Mouse (Mus musculus) neural tube, embryonic 14.5 days (tissue): ENCODE measurements around the gene Tcf25. TPM values are rescaled to one million over a fixed set of nuclear protein-coding genes. Genes with fewer than 3 reads are reported as not detected.

Source experiments
- ATAC-seq: fragments of 200-750 bp; cut with Nextera tagmentation; 2 replicates; pipeline ENCODE4 v1.8.0; 2017; ENCODE audit warnings: low read depth, mild to moderate bottlenecking, moderate TSS enrichment, moderate library complexity
- H3K27ac ChIP-seq: fragments of 300-500 bp; sonication (generic); 2 replicates; pipeline ENCODE4 v1.5.1; 2014; ENCODE audit warnings: low read depth, mild to moderate bottlenecking, control low read depth, low read length, moderate library complexity, mixed read lengths
- H3K27me3 ChIP-seq: fragments of 300-500 bp; sonication (generic); 2 replicates; pipeline ENCODE4 v1.6.1; 2014; ENCODE audit warnings: low read length; ENCODE audit not compliant: control insufficient read depth, insufficient read depth
- H3K36me3 ChIP-seq: fragments of 300-500 bp; sonication (generic); 2 replicates; pipeline ENCODE4 v1.6.1; 2014; ENCODE audit warnings: low read length, mixed read lengths; ENCODE audit not compliant: control insufficient read depth, insufficient read depth
- H3K4me1 ChIP-seq: fragments of 300-500 bp; sonication (generic); 2 replicates; pipeline ENCODE4 v1.6.1; 2014; ENCODE audit warnings: low read length; ENCODE audit not compliant: control insufficient read depth, insufficient read depth
- H3K4me2 ChIP-seq: fragments of 300-500 bp; sonication (generic); 2 replicates; pipeline ENCODE4 v1.6.1; 2014; ENCODE audit warnings: mild to moderate bottlenecking, low read depth, low read length, control low read depth
- H3K4me3 ChIP-seq: fragments of 300-500 bp; sonication (generic); 2 replicates; pipeline ENCODE4 v1.5.1; 2014; ENCODE audit warnings: low read depth, low read length, control low read depth, mixed read lengths
- H3K9ac ChIP-seq: fragments of 300-500 bp; sonication (generic); replicated peaks from 2 replicates; pipeline ENCODE4 v1.6.1; 2014; ENCODE audit warnings: low read depth, mild to moderate bottlenecking, control low read depth, low read length, mixed read lengths
- H3K9me3 ChIP-seq: fragments of 300-500 bp; sonication (generic); 2 replicates; pipeline ENCODE4 v1.6.1; 2016; ENCODE audit warnings: low read length; ENCODE audit not compliant: control insufficient read depth
- WGBS: fragments of 180-500 bp; shearing (Covaris S2); extraction: QIAGEN DNeasy Blood & Tissue Kit; methylation state at CpG from one replicate; pipeline ENCODE4 v1.1.7; 2014; 5-methylcytosine and 5-hydroxymethylcytosine counted together
- polyA plus RNA-seq: library from polyadenylated mRNA; unstranded; fragments of >200 nt; fragmentation: Nextera tagmentation; extraction: Ambion mirVana; gene quantifications from 2 replicates; pipeline ENCODE4 v1.2.1, GENCODE M21; 2014

The Tcf25 gene
- 379 and 405 TPM in 2 replicates for polyA plus RNA-seq

GRCm38 (mm10) chr8:123373403-123374238 is at the start of gene Tcf25:
TSS of gene Tcf25 (plus strand) at chr8:123373753.
- H3K9me3 ChIP-seq: no peaks in the 10 kb centered on the region
- ATAC-seq: peak; percentile 94
- H3K27me3 ChIP-seq: no peaks in the 10 kb centered on the region
- H3K4me3 ChIP-seq: peak within 1 kb of the TSS; percentile 88
- H3K36me3 ChIP-seq: peaks cover 12% of the 10 kb centered on the region
- peak within 1 kb of the TSS; percentile 82 for H3K9ac ChIP-seq
- H3K4me2 ChIP-seq: peak within 1 kb of the TSS; percentile 71
- peak within 1 kb of the TSS; percentile 97 for H3K27ac ChIP-seq
- H3K4me1 ChIP-seq: peaks cover 16% of the 10 kb centered on the region
- under 1% methylated on average over 64 of the region's 75 CpGs for WGBS

GRCm38 (mm10) chr8:123328552-123328951 is 45.0 kb upstream of the Tcf25 start:
- H3K36me3 ChIP-seq: no peaks in the 10 kb centered on the region
- no peaks in the 10 kb centered on the region for H3K9me3 ChIP-seq
- no peak overlapping the region for H3K9ac ChIP-seq
- H3K4me2 ChIP-seq: no peak overlapping the region
- 0 out of 2 replicates have a peak, but pooled peaks cover 3% of the 10 kb centered on the region for H3K4me1 ChIP-seq
- 96% methylated on average over 2 of the region's 2 CpGs for WGBS
- no peak overlapping the region for H3K4me3 ChIP-seq
- H3K27me3 ChIP-seq: no peaks in the 10 kb centered on the region
- H3K27ac ChIP-seq: no peak overlapping the region
- no peak for ATAC-seq

- H3K27me3 ChIP-seq: no peaks in the 10 kb centered on the region
- no peak overlapping the region for H3K4me3 ChIP-seq
- H3K36me3 ChIP-seq: no peaks in the 10 kb centered on the region
- H3K4me2 ChIP-seq: no peak overlapping the region
- peaks cover 11% of the 10 kb centered on the region for H3K4me1 ChIP-seq
- no peaks in the 10 kb centered on the region for H3K9me3 ChIP-seq
- WGBS: 94% methylated on average over 4 of the region's 4 CpGs
- H3K9ac ChIP-seq: no peak overlapping the region
- ATAC-seq: no peak
- H3K27ac ChIP-seq: no peak overlapping the region
These were observed 44.2 kb upstream of the Tcf25 start for GRCm38 (mm10) chr8:123329350-123329749.

DNA sequence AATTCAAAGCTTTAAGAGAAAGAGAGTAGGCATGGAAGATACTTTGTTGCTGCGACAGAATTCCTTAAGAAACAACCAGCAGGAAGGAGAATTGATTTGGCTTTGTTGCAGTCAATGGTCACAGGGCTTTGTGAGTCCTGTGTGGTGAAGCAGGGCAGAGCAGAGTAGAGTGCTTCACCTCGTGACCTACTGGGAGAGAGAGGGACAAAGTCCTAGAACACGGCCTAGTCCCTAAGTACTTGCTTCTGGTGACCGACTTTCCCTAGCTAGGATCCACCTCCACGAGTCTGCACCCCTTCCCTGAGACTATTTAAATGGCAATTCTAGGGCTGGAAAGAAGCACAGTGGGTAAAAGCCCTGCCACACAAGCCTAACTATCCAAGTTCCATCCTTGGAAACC is 43.6 kb upstream of the Tcf25 start:
- Histone ChIP-seq H3K36me3 (no peaks in the 10 kb centered on the region), H3K27me3 (no peaks in the 10 kb centered on the region), H3K27ac (no peak overlapping the region), H3K9me3 (no peaks in the 10 kb centered on the region), H3K4me2 (no peak overlapping the region), H3K4me1 (peaks cover 16% of the 10 kb centered on the region), H3K4me3 (no peak overlapping the region), H3K9ac (no peak overlapping the region)
- WGBS: 68% methylated on average over 5 of the region's 5 CpGs
- no peak for ATAC-seq

DNA sequence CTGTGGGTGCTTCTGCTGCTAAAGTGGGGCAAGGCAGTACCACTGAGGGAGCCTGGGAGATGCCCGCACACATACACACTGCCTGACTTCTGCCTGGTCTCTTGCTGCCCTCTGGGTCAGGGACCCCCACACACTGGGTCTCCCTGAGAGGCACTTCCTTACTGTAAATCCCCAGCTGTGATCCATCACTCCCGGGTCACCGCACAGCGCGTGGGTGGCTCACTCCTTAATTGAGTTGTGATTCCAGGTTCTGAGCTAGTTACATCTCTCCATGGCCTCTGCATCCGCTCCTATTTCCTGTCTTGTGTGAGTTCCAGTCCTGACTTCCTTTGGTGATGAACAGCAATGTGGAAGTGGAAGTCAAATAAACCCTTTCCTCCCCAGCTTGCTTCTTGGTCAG is 42.9 kb upstream of the Tcf25 start:
- 89% methylated on average over 6 of the region's 6 CpGs for WGBS
- Histone ChIP-seq H3K9me3 (no peaks in the 10 kb centered on the region), H3K36me3 (no peaks in the 10 kb centered on the region), H3K27me3 (no peaks in the 10 kb centered on the region), H3K27ac (no peak overlapping the region), H3K4me1 (peaks cover 16% of the 10 kb centered on the region), H3K4me2 (no peak overlapping the region), H3K9ac (no peak overlapping the region), H3K4me3 (no peak overlapping the region)
- no peak for ATAC-seq

GRCm38 (mm10) chr8:123331301-123331700 is 42.3 kb upstream of the Tcf25 start:
- no peak for ATAC-seq
- H3K4me3 ChIP-seq: no peak overlapping the region
- H3K4me2 ChIP-seq: peak overlapping the region; percentile 82
- H3K9ac ChIP-seq: no peak overlapping the region
- 81% methylated on average over 2 of the region's 2 CpGs for WGBS
- no peaks in the 10 kb centered on the region for H3K9me3 ChIP-seq
- H3K27me3 ChIP-seq: no peaks in the 10 kb centered on the region
- peaks cover 16% of the 10 kb centered on the region for H3K4me1 ChIP-seq
- peak overlapping the region; percentile 95 for H3K27ac ChIP-seq
- H3K36me3 ChIP-seq: no peaks in the 10 kb centered on the region

DNA sequence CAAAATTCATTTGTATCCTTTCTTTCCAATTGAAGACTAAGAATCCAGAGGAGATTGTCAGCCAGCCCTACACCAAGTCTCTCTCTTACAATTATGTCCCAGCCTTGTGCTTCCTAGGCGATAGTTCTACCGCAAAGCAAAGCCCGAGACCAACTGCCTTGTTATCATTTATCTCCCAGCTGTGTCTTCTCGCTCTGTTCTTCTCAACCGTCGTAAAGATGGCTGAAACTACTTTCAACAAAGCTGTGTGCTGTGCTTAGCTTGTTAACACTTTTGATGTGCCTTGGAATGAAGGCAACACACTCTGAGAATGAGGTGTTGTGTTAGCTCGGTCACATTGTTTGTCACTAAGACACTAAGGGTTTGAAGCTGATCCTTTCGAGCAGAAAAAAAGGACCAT is 41.7 kb upstream of the Tcf25 start:
- peak overlapping the region; percentile 95 for H3K27ac ChIP-seq
- no peak; the same call in 1 of the 2 replicates for ATAC-seq
- H3K4me1 ChIP-seq: peaks cover 16% of the 10 kb centered on the region
- H3K27me3 ChIP-seq: no peaks in the 10 kb centered on the region
- peak overlapping the region; percentile 82 for H3K4me3 ChIP-seq
- peak overlapping the region; percentile 89 for H3K9ac ChIP-seq
- no peaks in the 10 kb centered on the region for H3K9me3 ChIP-seq
- 16% methylated on average over 8 of the region's 8 CpGs for whole genome bisulfite sequencing
- H3K4me2 ChIP-seq: peak overlapping the region; percentile 82
- no peaks in the 10 kb centered on the region for H3K36me3 ChIP-seq

DNA sequence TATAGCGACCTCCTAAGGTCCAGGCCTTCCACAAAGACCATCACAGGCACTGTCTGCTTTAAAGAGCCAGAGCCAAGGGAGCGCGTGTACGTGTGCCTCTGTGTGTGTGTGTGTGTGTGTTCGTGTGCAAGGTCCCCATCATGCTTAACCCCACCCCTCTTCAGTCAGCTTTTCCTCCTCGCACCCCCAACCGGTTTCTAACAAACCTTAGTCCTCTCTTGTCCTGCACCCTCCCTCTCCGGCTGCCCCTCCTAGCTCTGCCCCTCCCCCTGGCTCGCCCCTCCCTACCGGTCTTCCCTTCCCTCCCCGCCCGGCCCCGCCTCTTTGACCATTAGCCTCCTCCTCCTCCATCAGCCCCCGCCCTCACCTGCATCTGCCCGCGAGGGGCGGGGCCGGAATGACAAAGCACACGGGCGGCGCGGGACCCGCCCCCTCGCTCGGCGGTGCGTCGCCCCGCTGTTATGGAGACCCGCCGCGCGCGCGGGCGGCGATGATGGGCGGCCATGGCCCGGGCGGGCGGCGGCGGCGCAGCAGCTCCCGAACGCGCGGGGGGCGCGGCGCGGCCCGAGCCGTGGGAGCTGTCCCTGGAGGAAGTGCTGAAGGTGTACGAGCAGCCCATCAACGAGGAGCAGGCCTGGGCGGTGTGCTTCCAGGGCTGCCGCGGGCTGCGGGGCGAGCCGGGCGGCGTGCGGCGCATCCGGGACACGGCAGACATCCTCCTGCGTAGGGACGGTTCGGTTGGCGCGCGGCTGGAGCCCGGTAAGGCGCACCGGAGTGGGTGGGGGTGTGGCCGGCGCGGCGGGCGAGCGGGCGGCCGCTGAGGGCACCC is 41.1 kb upstream of the Tcf25 start, which contains the start of gene Spire2:
Spire2 (plus strand) TSS at position 452 of the 829 bp plus-strand sequence.
- Histone ChIP-seq H3K9ac (peak within 1 kb of the TSS; percentile 89), H3K4me3 (peak within 1 kb of the TSS; percentile 82), H3K9me3 (no peaks in the 10 kb centered on the region), H3K27ac (peak within 1 kb of the TSS; percentile 95), H3K36me3 (no peaks in the 10 kb centered on the region), H3K27me3 (no peaks in the 10 kb centered on the region), H3K4me1 (peaks cover 16% of the 10 kb centered on the region), H3K4me2 (peak within 1 kb of the TSS; percentile 82)
- peak; percentile 88 for ATAC-seq
- WGBS: under 1% methylated on average over 61 of the region's 85 CpGs
